Mouse (Mus musculus): Measurements from ENCODE around the gene Srsf6. TPM values are rescaled to one million over a fixed set of nuclear protein-coding genes. Genes with fewer than 3 reads are reported as not detected.

The Srsf6 gene
- total RNA-seq, 2 experiments from 2014 or later: 112 to 115 TPM

- no peak for DNase-seq (ENCODE audit: low spot score in 2 of 2)
- intact Hi-C loops (cut with DNase I): no loop called here
Observed at GRCm38 (mm10) chr2:162929704-162930103, 1.6 kb upstream of the Srsf6 start.

GRCm38 (mm10) chr2:162930516-162931122 is 709 bp upstream of the Srsf6 start:
- no peak for DNase-seq (ENCODE audit: low spot score in 2 of 2)
- intact Hi-C loops (cut with DNase I): no loop called here

GRCm38 (mm10) chr2:162931674-162932650 is 634 bp downstream of the Srsf6 start:
- intact Hi-C loops (cut with DNase I): no loop called here
- peak; percentile 64 to 65 for DNase-seq (ENCODE audit: low spot score in 2 of 2)

- intact Hi-C loops (cut with DNase I): no loop called here
- DNase-seq (ENCODE audit: low spot score in 2 of 2): no peak
Observed at GRCm38 (mm10) chr2:162932706-162933105, 1.4 kb downstream of the Srsf6 start.

GRCm38 (mm10) chr2:162934421-162934820 is 3.1 kb downstream of the Srsf6 start:
- DNase-seq (ENCODE audit: low spot score in 2 of 2): no peak
- intact Hi-C loops (cut with DNase I): no loop called here

- DNase-seq (ENCODE audit: low spot score in 2 of 2): no peak
- intact Hi-C loops (cut with DNase I): no loop called here
Observed at GRCm38 (mm10) chr2:162935700-162936099, 4.4 kb downstream of the Srsf6 start.

- DNase-seq (ENCODE audit: low spot score in 2 of 2): no peak
- intact Hi-C loops (cut with DNase I): no loop called here
Observed at GRCm38 (mm10) chr2:162939562-162939961, 8.2 kb downstream of the Srsf6 start.

- intact Hi-C loops (cut with DNase I): loop anchor here (10.0 kb wide), 1 partner anchor 472 kb away; no protein-coding TSS in a partner anchor
- peak; percentile 45 to 57 for DNase-seq (ENCODE audit: low spot score in 2 of 2)
Observed at GRCm38 (mm10) chr2:162943148-162943846, 12.0 kb downstream of the Srsf6 start, which contains the start of gene L3mbtl1. Gene L3mbtl1 (plus strand): TSS chr2:162943472.

- peak in 1 of 2 experiments; percentile 67 for DNase-seq (ENCODE audit: low spot score in 2 of 2)
- intact Hi-C loops (cut with DNase I): loop anchor here (10.0 kb wide), 1 partner anchor 471 kb away; no protein-coding TSS in a partner anchor
Observed at GRCm38 (mm10) chr2:162943931-162944330, 12.6 kb downstream of the Srsf6 start.

- intact Hi-C loops (cut with DNase I): loop anchor here (10.0 kb wide), 1 partner anchor 468 kb away; no protein-coding TSS in a partner anchor
- DNase-seq (ENCODE audit: low spot score in 2 of 2): no peak
Observed at GRCm38 (mm10) chr2:162946964-162947363, 15.6 kb downstream of the Srsf6 start.

GRCm38 (mm10) chr2:162947736-162948135 is 16.4 kb downstream of the Srsf6 start:
- DNase-seq (ENCODE audit: low spot score in 2 of 2): peak; percentile 31 to 76
- intact Hi-C loops (cut with DNase I): loop anchor here (10.0 kb wide), 1 partner anchor 467 kb away; no protein-coding TSS in a partner anchor

GRCm38 (mm10) chr2:162948221-162948620 is 16.9 kb downstream of the Srsf6 start:
- DNase-seq (ENCODE audit: low spot score in 2 of 2): no peak
- intact Hi-C loops (cut with DNase I): loop anchor here (10.0 kb wide), 1 partner anchor 467 kb away; no protein-coding TSS in a partner anchor

GRCm38 (mm10) chr2:162950776-162951175 is 19.4 kb downstream of the Srsf6 start:
- intact Hi-C loops (cut with DNase I): no loop called here
- no peak for DNase-seq (ENCODE audit: low spot score in 2 of 2)

- intact Hi-C loops (cut with DNase I): no loop called here
- DNase-seq (ENCODE audit: low spot score in 2 of 2): no peak
Observed at GRCm38 (mm10) chr2:162956843-162957242, 25.5 kb downstream of the Srsf6 start.

- intact Hi-C loops (cut with DNase I): no loop called here
- DNase-seq (ENCODE audit: low spot score in 2 of 2): no peak
Observed at GRCm38 (mm10) chr2:162961321-162961720, 30.0 kb downstream of the Srsf6 start.

GRCm38 (mm10) chr2:162966734-162967133 is 35.4 kb downstream of the Srsf6 start:
- intact Hi-C loops (cut with DNase I): no loop called here

GRCm38 (mm10) chr2:162968357-162968756 is 37.0 kb downstream of the Srsf6 start:
- no peak for DNase-seq (ENCODE audit: low spot score in 2 of 2)
- intact Hi-C loops (cut with DNase I): no loop called here

More at GRCm38 (mm10) chr2:162966734-162967133, 35.4 kb downstream of the Srsf6 start:
- no peak for DNase-seq (ENCODE audit: low spot score in 2 of 2)

GRCm38 (mm10) chr2:162969101-162969500 is 37.8 kb downstream of the Srsf6 start:
- intact Hi-C loops (cut with DNase I): no loop called here

GRCm38 (mm10) chr2:162970896-162971295 is 39.6 kb downstream of the Srsf6 start:
- DNase-seq (ENCODE audit: low spot score in 2 of 2): no peak
- intact Hi-C loops (cut with DNase I): no loop called here

More at GRCm38 (mm10) chr2:162969101-162969500, 37.8 kb downstream of the Srsf6 start:
- DNase-seq (ENCODE audit: low spot score in 2 of 2): no peak
